Mouse (Mus musculus) C2C12 (cell line): Measurements from ENCODE around the gene Fzd1. TPM values are rescaled to one million over a fixed set of nuclear protein-coding genes. Genes with fewer than 3 reads are reported as not detected.

ENCODE experiments used
- H3K27me3 ChIP-seq: one replicate; pipeline ENCODE4 v1.6.1; 2011; ENCODE audit not compliant: control insufficient read depth, insufficient read depth, insufficient read length
- H3K36me3 ChIP-seq: one replicate; pipeline ENCODE4 v1.6.1; 2011; ENCODE audit not compliant: control insufficient read depth, insufficient read depth
- H3K4me3 ChIP-seq: one replicate; pipeline ENCODE4 v1.5.1; 2011; ENCODE audit warnings: mild to moderate bottlenecking, control low read depth; ENCODE audit not compliant: poor library complexity, insufficient read depth, severe bottlenecking
- H3K79me2 ChIP-seq: one replicate; pipeline ENCODE4 v1.6.1; 2011; ENCODE audit not compliant: control insufficient read depth, insufficient read depth
- H3K79me3 ChIP-seq: one replicate; pipeline ENCODE4 v1.6.1; 2011; ENCODE audit warnings: low read depth, control low read depth
- H3ac ChIP-seq: one replicate; pipeline ENCODE3; 2011; ENCODE audit warnings: low read depth; ENCODE audit not compliant: control insufficient read depth, insufficient read length
- CEBPB ChIP-seq: IDR thresholded peaks from one replicate; pipeline ENCODE4 v1.6.1; 2011; ENCODE audit warnings: low read depth, mild to moderate bottlenecking, control low read depth, moderate library complexity
- CTCF ChIP-seq: IDR thresholded peaks from one replicate; pipeline ENCODE4 v1.5.1; 2011; ENCODE audit not compliant: control insufficient read depth, insufficient read depth, insufficient read length
- FOSL1 ChIP-seq: IDR thresholded peaks from one replicate; pipeline ENCODE4 v1.8.0; 2011; ENCODE audit warnings: mild to moderate bottlenecking, low read length; ENCODE audit not compliant: poor library complexity, insufficient read depth, severe bottlenecking
- MAX ChIP-seq: IDR thresholded peaks from one replicate; pipeline ENCODE4 v1.6.1; 2011; ENCODE audit warnings: mild to moderate bottlenecking, control low read depth
- MYOD1 ChIP-seq: IDR thresholded peaks from one replicate; pipeline ENCODE4 v1.6.1; 2011; ENCODE audit warnings: low read depth; ENCODE audit not compliant: control insufficient read depth, insufficient read length
- MYOG ChIP-seq: IDR thresholded peaks from one replicate; pipeline ENCODE4 v1.6.1; 2011; ENCODE audit not compliant: control insufficient read depth, insufficient read length; ENCODE audit errors: extremely low read depth
- USF1 ChIP-seq: IDR thresholded peaks from one replicate; pipeline ENCODE4 v1.6.1; 2011; ENCODE audit warnings: low read depth, mild to moderate bottlenecking, control low read depth, moderate library complexity
- microRNA-seq: library from miRNA; unstranded; fragments of <30 nt; microRNA quantifications from one replicate; pipeline ENCODE4, GENCODE M21; 2019; ENCODE audit warnings: borderline microRNAs expressed
- polyA plus RNA-seq: library from polyadenylated mRNA; unstranded; fragments of >200 nt; fragmentation: generic; extraction: Trizol; gene quantifications from one replicate; pipeline ENCODE4 v1.2.1, GENCODE M21; 2012; ENCODE audit warnings: missing spikeins

Gene Fzd1
- polyA plus RNA-seq, 1 experiment = 15.6 TPM

- Histone ChIP-seq H3K27me3 (no peaks in the 10 kb centered on the region), H3K79me2 (no peaks in the 10 kb centered on the region), H3ac (no peak overlapping the region), H3K79me3 (no peaks in the 10 kb centered on the region), H3K36me3 (no peaks in the 10 kb centered on the region), H3K4me3 (no peak overlapping the region)
- TF ChIP-seq MYOD1 (no peak), MAX (no peak), CTCF (no peak), FOSL1 (no peak), MYOG (no peak), USF1 (no peak), CEBPB (no peak)
Measured at GRCm38 (mm10) chr5:4737013-4737412, 20.8 kb downstream of the Fzd1 start.

- TF ChIP-seq MAX (no peak), CEBPB (no peak), CTCF (no peak), MYOD1 (no peak), FOSL1 (no peak), MYOG (no peak), USF1 (no peak)
- Histone ChIP-seq H3K79me2 (no peaks in the 10 kb centered on the region), H3K27me3 (no peaks in the 10 kb centered on the region)
Measured at GRCm38 (mm10) chr5:4735461-4735860, 22.4 kb downstream of the Fzd1 start.

GRCm38 (mm10) chr5:4733239-4733638, 24.6 kb downstream of the Fzd1 start:
- no peak for TF ChIP-seq MAX
- no peak for TF ChIP-seq CEBPB
- TF ChIP-seq FOSL1 = no peak
- no peak for TF ChIP-seq USF1
- no peak for TF ChIP-seq CTCF
- TF ChIP-seq MYOG = no peak
- TF ChIP-seq MYOD1 = no peak
- Histone ChIP-seq H3ac (no peak overlapping the region), H3K36me3 (no peaks in the 10 kb centered on the region), H3K79me2 (no peaks in the 10 kb centered on the region), H3K4me3 (no peak overlapping the region), H3K27me3 (no peaks in the 10 kb centered on the region), H3K79me3 (no peaks in the 10 kb centered on the region)

More at GRCm38 (mm10) chr5:4735461-4735860, 22.4 kb downstream of the Fzd1 start:
- no peak overlapping the region for H3K4me3 ChIP-seq
- no peaks in the 10 kb centered on the region for H3K36me3 ChIP-seq
- no peak overlapping the region for H3ac ChIP-seq
- H3K79me3 ChIP-seq = no peaks in the 10 kb centered on the region

GRCm38 (mm10) chr5:4732241-4733229, 25.3 kb downstream of the Fzd1 start:
- Histone ChIP-seq H3K27me3 (no peaks in the 10 kb centered on the region), H3K4me3 (no peak overlapping the region)
- TF ChIP-seq USF1 = no peak

GRCm38 (mm10) chr5:4731743-4732215, 26.1 kb downstream of the Fzd1 start:
- TF ChIP-seq MYOG = no peak
- no peak for TF ChIP-seq MYOD1
- TF ChIP-seq CTCF = no peak
- TF ChIP-seq USF1 = no peak
- no peak for TF ChIP-seq CEBPB
- TF ChIP-seq MAX = no peak
- no peak for TF ChIP-seq FOSL1
- H3ac ChIP-seq = no peak overlapping the region
- no peaks in the 10 kb centered on the region for H3K27me3 ChIP-seq
- H3K4me3 ChIP-seq = no peak overlapping the region
- no peaks in the 10 kb centered on the region for H3K79me2 ChIP-seq
- H3K79me3 ChIP-seq = no peaks in the 10 kb centered on the region
- H3K36me3 ChIP-seq = no peaks in the 10 kb centered on the region

More at GRCm38 (mm10) chr5:4732241-4733229, 25.3 kb downstream of the Fzd1 start:
- no peaks in the 10 kb centered on the region for H3K79me3 ChIP-seq
- no peak overlapping the region for H3ac ChIP-seq
- H3K36me3 ChIP-seq = no peaks in the 10 kb centered on the region
- H3K79me2 ChIP-seq = no peaks in the 10 kb centered on the region

GRCm38 (mm10) chr5:4731064-4731463, 26.8 kb downstream of the Fzd1 start:
- no peaks in the 10 kb centered on the region for H3K36me3 ChIP-seq
- no peak overlapping the region for H3ac ChIP-seq
- H3K27me3 ChIP-seq = no peaks in the 10 kb centered on the region
- no peaks in the 10 kb centered on the region for H3K79me2 ChIP-seq
- H3K4me3 ChIP-seq = no peak overlapping the region
- H3K79me3 ChIP-seq = no peaks in the 10 kb centered on the region
- TF ChIP-seq USF1 (no peak), MYOG (no peak), CTCF (no peak), MYOD1 (no peak), MAX (no peak), FOSL1 (no peak), CEBPB (no peak)

Small RNA genes lying within 50 kb of the gene (microRNA-seq; reads per million reads assigned to microRNA genes)
- gene Gm44483 = not detected
